ENCODE assay signal across 10 mouse cellular contexts in genomic region chr6:31564182-31564531, GRCm38 (mm10). TPM values are rescaled to one million over a fixed set of nuclear protein-coding genes. Genes with fewer than 3 reads are reported as not detected.
A peak's percentile ranks its signal among the peaks of the same experiment; 100 is the strongest.
DNase-seq lines count a peak whose midpoint lies in the region; ATAC-seq and TF ChIP-seq lines count a peak whose summit lies in the region.
"Had no signal": no experiment of that assay in that cellular context is flagged by ENCODE, and none has a peak within 500 bp of the region (broad histone marks: within the 10 kb centered on the region; RNA-seq: fewer than 3 reads in every experiment).

No protein-coding gene starts in this region.

- peak overlapping the region; percentile 54; the same call in 1 of the 2 replicates for H3K9ac ChIP-seq in limb, embryonic 14.5 days (ENCODE audit: low read depth, low read length, severe bottlenecking)
- H3K9ac ChIP-seq in stomach, embryonic 16.5 days (ENCODE audit: low read length), result peak overlapping the region; percentile 73

- no peaks in the 10 kb centered on the region for H3K36me3 ChIP-seq in spleen, adult 2 months (ENCODE audit: control insufficient read depth, insufficient read depth, low read length)
- H3K36me3 ChIP-seq in limb, embryonic 14.5 days (ENCODE audit: control insufficient read depth, insufficient read depth, low read length), result no peaks in the 10 kb centered on the region
- H3K36me3 ChIP-seq in stomach, embryonic 16.5 days (ENCODE audit: control insufficient read depth, insufficient read depth, low read length), result no peaks in the 10 kb centered on the region

- TF ChIP-seq POLR2A in spleen, adult 2 months (IDR thresholded peaks at IDR 0.05; ENCODE audit: low read depth, low read length), result no peak
- TF ChIP-seq POLR2A in limb, embryonic 14.5 days (IDR thresholded peaks at IDR 0.05; ENCODE audit: borderline replicate concordance, extremely low read depth, insufficient read depth, insufficient read length), result no peak

- peaks cover 4% of the 10 kb centered on the region for H3K4me1 ChIP-seq in spleen, adult 2 months (ENCODE audit: control insufficient read depth, insufficient read depth, insufficient read length)
- H3K4me1 ChIP-seq in limb, embryonic 14.5 days (ENCODE audit: control insufficient read depth, insufficient read depth, low read length), result peaks cover 8% of the 10 kb centered on the region
- H3K4me1 ChIP-seq in stomach, embryonic 16.5 days (ENCODE audit: control insufficient read depth, insufficient read depth, low read length), result peaks cover 11% of the 10 kb centered on the region; the same call in 1 of the 2 replicates

- peak overlapping the region; percentile 82 for H3K27ac ChIP-seq in gastrocnemius, adult 2 months
- H3K27ac ChIP-seq in spleen, adult 2 months (ENCODE audit: insufficient read depth, low read length), result no peak overlapping the region
- H3K27ac ChIP-seq in limb, embryonic 14.5 days (replicated peaks; ENCODE audit: low read depth, low read length), result no peak overlapping the region
- H3K27ac ChIP-seq in stomach, embryonic 16.5 days (ENCODE audit: low read length), result no peak overlapping the region
- H3K27ac ChIP-seq: macrophage had no signal

- no peak for DNase-seq in gastrocnemius, adult 2 months
- DNase-seq in gastrocnemius, postnatal 25 days, result no peak
- no peak for DNase-seq in spleen, adult 2 months (ENCODE audit: low read depth in 1 of 2, low spot score in 2 of 2)
- DNase-seq in spleen, adult 18-20 months, result no peak
- DNase-seq in limb, embryonic 14.5 days (ENCODE audit: low spot score), result no peak
- no peak for DNase-seq in thymus, postnatal 4 days
- DNase-seq: cerebellum, adult 11-12 months had no signal

- H3K4me2 ChIP-seq in limb, embryonic 14.5 days (replicated peaks; ENCODE audit: low read depth, low read length, severe bottlenecking), result peak overlapping the region; percentile 94
- H3K4me2 ChIP-seq in stomach, embryonic 16.5 days (ENCODE audit: low read depth, low read length), result peak overlapping the region; percentile 91

- intact Hi-C loops in gastrocnemius, adult 2 months (cut with DNase I), result no loop called here

- ATAC-seq in limb, embryonic 14.5 days (ENCODE audit: low FRiP score, low read depth), result no peak
- ATAC-seq in stomach, embryonic 16.5 days (ENCODE audit: insufficient read depth, low FRiP score), result peak; percentile 14; the same call in 1 of the 2 replicates
- no peak for ATAC-seq in activated CD4-positive, CD25-positive, alpha-beta regulatory T cell, adult 4 months

- no peak for TF ChIP-seq CTCF in gastrocnemius, adult 2 months (IDR thresholded peaks at IDR 0.05)
- no peak for TF ChIP-seq CTCF in spleen, adult 2 months (IDR thresholded peaks at IDR 0.05; ENCODE audit: extremely low read depth, insufficient read depth, insufficient read length, insufficient replicate concordance)

- peaks cover 14% of the 10 kb centered on the region for H3K27me3 ChIP-seq in spleen, adult 2 months (ENCODE audit: control insufficient read depth, insufficient read depth, low read length)
- H3K27me3 ChIP-seq in limb, embryonic 14.5 days (ENCODE audit: control insufficient read depth, insufficient read depth, low read length), result peaks cover 65% of the 10 kb centered on the region
- H3K27me3 ChIP-seq in stomach, embryonic 16.5 days (ENCODE audit: control insufficient read depth, insufficient read depth, low read length), result peaks cover 35% of the 10 kb centered on the region

- peak overlapping the region; percentile 86 for H3K4me3 ChIP-seq in gastrocnemius, adult 2 months
- H3K4me3 ChIP-seq in spleen, adult 2 months (ENCODE audit: extremely low read depth, insufficient read depth, insufficient read length), result peak overlapping the region; percentile 49
- H3K4me3 ChIP-seq in limb, embryonic 14.5 days (replicated peaks; ENCODE audit: low read length), result peak overlapping the region; percentile 59
- H3K4me3 ChIP-seq in stomach, embryonic 16.5 days (replicated peaks; ENCODE audit: low read length), result peak overlapping the region; percentile 62

- 1% methylated on average over 18 of the region's 18 CpGs for WGBS in spleen, adult 2 months
- under 1% methylated on average over 18 of the region's 18 CpGs for WGBS in limb, embryonic 14.5 days
- under 1% methylated on average over 18 of the region's 18 CpGs for WGBS in stomach, embryonic 16.5 days

- no peaks in the 10 kb centered on the region for H3K9me3 ChIP-seq in limb, embryonic 14.5 days (ENCODE audit: control insufficient read depth, low read length)
- no peaks in the 10 kb centered on the region for H3K9me3 ChIP-seq in stomach, embryonic 16.5 days (replicated peaks; ENCODE audit: control insufficient read depth, low read length)

RNA-seq across cellular contexts. Expression of gene Podxl, which starts 0.4 kb away (rescaled TPM):
- total RNA-seq in gastrocnemius, adult 2 months (2021), result 10 to 100 TPM; 22.0 to 31.9 TPM
- total RNA-seq in gastrocnemius, postnatal 25 days (2021), result 10 to 100 TPM; 18.5 to 28.4 TPM
- polyA plus RNA-seq in spleen, adult 2 months (2012; rRNA removed), result 5.4 and 6.8 TPM in 2 replicates
- 8.3 and 8.9 TPM in 2 replicates for polyA plus RNA-seq in limb, embryonic 14.5 days (2012; rRNA removed)
- polyA plus RNA-seq in limb, embryonic 14.5 days (2014; fragmentation: Nextera tagmentation; extraction: Ambion mirVana), result 5.8 and 6.0 TPM in 2 replicates
- polyA plus RNA-seq in stomach, embryonic 16.5 days (2015; fragmentation: Nextera tagmentation; extraction: Ambion mirVana), result 17.0 and 18.5 TPM in 2 replicates
- polyA plus RNA-seq in activated CD4-positive, CD25-positive, alpha-beta regulatory T cell, adult 4 months (2017; shearing (Covaris generic)), result not detected
- polyA plus RNA-seq: macrophage had no signal
